Mouse (Mus musculus) left cerebral cortex, postnatal 25 days (tissue): ENCODE data around the gene Sik2. TPM values are rescaled to one million over a fixed set of nuclear protein-coding genes. Genes with fewer than 3 reads are reported as not detected.
A peak's percentile ranks its signal among the peaks of the same experiment; 100 is the strongest.

Source experiments
- DNase-seq, 2 experiments: peaks; one replicate each; pipeline ENCODE4 v3.0.0; 2022; ENCODE audit warnings: low spot score in 2 of 2, mixed read lengths in 1 of 2
- intact Hi-C: fragments of 180-260 bp; cut with DNase I; formaldehyde crosslinking; loops from one replicate; pipeline ENCODE4 v1.15.1; 2025
- total RNA-seq, 2 experiments: library from RNA; stranded (reverse); gene quantifications; 2 replicates each; pipeline ENCODE4 v1.2.3; 2021

The Sik2 gene
- 10 to 100 TPM; 51.5 to 56.2 TPM for total RNA-seq

- intact Hi-C loops = loop anchor here (1.0 to 5.0 kb wide), 5 partner anchors 50 to 207 kb away; no protein-coding TSS in a partner anchor
- DNase-seq = peak; percentile 85 to 87
Measured at GRCm38 (mm10) chr9:51008841-51009655, at the start of gene Sik2. Gene Sik2 (minus strand): TSS chr9:51009073.

DNA sequence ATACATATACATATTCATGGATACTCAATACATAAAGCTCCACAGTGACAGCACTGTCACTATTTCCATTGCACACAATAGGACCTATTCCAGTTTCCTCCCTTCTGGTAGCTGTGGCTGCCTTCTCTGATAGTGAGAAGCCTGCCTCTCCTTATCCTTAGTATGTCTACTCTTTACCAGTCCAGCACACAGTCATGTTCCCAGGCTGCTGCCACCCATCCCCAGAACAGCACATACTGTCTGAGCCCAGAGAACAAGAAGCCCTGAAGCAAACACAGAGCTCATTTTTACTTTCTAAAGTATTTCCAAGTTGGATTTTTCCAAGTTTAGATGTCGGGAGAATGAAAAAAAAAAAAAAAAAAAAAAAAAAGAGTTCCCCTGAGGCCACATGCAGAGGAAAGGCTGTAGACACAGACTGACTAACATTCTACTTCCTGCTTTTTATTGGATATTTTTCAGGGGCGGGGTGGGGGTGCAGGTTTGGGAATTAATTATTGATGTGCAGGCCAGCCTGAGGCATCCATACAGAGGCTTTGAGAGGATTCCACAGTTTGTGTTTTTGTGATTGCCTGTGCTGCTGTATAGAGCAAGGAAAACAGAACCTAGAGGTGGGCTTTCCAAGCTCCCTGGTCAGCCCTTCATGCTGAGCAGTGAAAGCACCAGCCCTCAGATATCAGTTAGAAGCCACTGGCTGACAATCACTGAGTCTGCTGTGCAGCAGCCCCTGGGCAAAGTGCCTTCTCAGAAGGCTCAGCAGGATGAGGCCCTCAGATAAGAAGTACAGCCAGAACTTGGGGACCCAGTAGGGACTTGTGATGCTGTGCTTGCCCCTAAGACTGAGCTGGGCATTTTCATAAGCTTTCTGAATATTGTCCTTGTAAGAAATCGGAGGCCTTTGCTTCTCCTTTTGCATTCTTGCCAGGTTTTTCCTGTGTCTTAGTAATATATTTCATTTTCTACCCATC is 47.8 kb upstream of the Sik2 start:
- peak in 1 of 2 experiments; percentile 39 for DNase-seq
- intact Hi-C loops = no loop called here

- intact Hi-C loops = loop anchor here (5.0 kb wide), 2 partner anchors 205 to 250 kb away; partner anchors contain the start of gene Ppp2r1b
- peak in 1 of 2 experiments; percentile 23 for DNase-seq
Measured at GRCm38 (mm10) chr9:51052180-51052579, 43.3 kb upstream of the Sik2 start.

- DNase-seq = peak in 1 of 2 experiments; percentile 28
- intact Hi-C loops = no loop called here
Measured at GRCm38 (mm10) chr9:51042136-51042535, 33.3 kb upstream of the Sik2 start.

GRCm38 (mm10) chr9:51041491-51041980 is 32.7 kb upstream of the Sik2 start:
- DNase-seq = no peak

GRCm38 (mm10) chr9:51032785-51033529 is 24.1 kb upstream of the Sik2 start:
- intact Hi-C loops = no loop called here
- no peak for DNase-seq

More at GRCm38 (mm10) chr9:51041491-51041980, 32.7 kb upstream of the Sik2 start:
- intact Hi-C loops = no loop called here

- intact Hi-C loops = no loop called here
- no peak for DNase-seq
Measured at GRCm38 (mm10) chr9:51032291-51032690, 23.4 kb upstream of the Sik2 start.

GRCm38 (mm10) chr9:51031603-51032002 is 22.7 kb upstream of the Sik2 start:
- intact Hi-C loops = no loop called here
- no peak for DNase-seq

DNA sequence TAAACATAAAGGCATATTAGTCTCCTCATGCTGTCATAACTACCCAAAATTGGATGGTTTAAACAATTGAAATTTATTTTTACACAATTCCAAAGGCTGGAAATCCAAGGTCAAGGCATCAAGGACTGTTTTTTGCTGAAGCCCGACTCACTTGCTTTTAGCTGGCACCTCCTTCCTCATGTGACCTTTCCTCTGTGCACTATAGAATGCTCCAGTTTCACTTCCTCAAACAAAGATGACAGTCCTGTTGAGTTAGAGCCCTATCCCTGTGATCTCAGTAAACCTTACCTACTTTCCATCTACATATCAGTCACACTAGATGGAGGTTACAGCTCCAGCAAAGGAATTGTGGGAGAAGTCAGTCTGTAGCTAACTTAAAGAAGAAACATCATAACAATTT is 21.3 kb upstream of the Sik2 start:
- DNase-seq = no peak
- intact Hi-C loops = no loop called here

- DNase-seq = no peak
- intact Hi-C loops = no loop called here
Measured at GRCm38 (mm10) chr9:51026952-51027351, 18.1 kb upstream of the Sik2 start.

GRCm38 (mm10) chr9:51021123-51021795 is 12.4 kb upstream of the Sik2 start:
- no peak for DNase-seq
- intact Hi-C loops = no loop called here

GRCm38 (mm10) chr9:51020351-51020750 is 11.5 kb upstream of the Sik2 start:
- DNase-seq = no peak
- intact Hi-C loops = no loop called here

GRCm38 (mm10) chr9:51019670-51020069 is 10.8 kb upstream of the Sik2 start:
- no peak for DNase-seq
- intact Hi-C loops = no loop called here

DNA sequence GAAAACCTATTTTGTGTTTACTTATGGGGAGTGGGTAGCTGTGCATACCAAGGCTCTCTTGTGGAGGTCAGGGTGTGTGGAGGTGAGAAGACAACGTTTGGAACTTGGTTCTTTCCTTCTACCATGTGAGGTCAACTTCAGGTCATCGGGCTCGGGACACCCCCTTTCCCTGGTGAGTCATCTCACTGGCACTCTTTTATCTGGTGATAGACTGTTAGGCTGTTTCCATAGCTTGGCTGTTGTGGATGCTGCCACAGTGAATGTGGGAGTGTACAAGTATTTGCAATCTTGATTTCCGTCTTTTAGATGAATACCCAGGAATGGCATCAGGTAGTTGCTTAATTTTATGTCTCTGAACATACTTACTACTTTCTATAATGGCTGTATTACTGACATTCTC is 6.9 kb upstream of the Sik2 start:
- intact Hi-C loops = no loop called here
- DNase-seq = no peak

DNA sequence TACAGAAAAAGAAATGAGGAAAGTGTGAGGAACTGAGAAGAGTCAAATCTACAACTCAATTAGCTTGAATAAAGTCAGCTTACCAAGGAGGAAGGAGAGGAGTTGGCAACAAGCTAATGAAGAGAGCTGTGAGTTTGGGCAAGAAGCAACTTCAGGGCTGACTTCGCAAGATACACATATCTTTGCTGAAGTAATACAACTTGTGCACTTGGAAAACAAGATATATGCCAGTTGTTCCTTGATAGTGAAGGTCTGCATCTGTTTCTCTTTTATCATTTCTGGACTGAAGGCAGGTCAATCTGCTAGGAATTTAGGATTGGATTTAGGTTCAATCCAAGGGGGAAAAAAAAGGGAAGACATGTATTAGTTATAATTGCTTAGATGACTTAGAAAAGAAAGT is 4.8 kb upstream of the Sik2 start:
- DNase-seq = no peak
- intact Hi-C loops = loop anchor here (5.0 kb wide), 1 partner anchor 124 kb away; no protein-coding TSS in a partner anchor

GRCm38 (mm10) chr9:51009656-51009950 is 730 bp upstream of the Sik2 start:
- intact Hi-C loops = loop anchor here (1.0 to 5.0 kb wide), 5 partner anchors 50 to 207 kb away; no protein-coding TSS in a partner anchor
- no peak for DNase-seq

DNA sequence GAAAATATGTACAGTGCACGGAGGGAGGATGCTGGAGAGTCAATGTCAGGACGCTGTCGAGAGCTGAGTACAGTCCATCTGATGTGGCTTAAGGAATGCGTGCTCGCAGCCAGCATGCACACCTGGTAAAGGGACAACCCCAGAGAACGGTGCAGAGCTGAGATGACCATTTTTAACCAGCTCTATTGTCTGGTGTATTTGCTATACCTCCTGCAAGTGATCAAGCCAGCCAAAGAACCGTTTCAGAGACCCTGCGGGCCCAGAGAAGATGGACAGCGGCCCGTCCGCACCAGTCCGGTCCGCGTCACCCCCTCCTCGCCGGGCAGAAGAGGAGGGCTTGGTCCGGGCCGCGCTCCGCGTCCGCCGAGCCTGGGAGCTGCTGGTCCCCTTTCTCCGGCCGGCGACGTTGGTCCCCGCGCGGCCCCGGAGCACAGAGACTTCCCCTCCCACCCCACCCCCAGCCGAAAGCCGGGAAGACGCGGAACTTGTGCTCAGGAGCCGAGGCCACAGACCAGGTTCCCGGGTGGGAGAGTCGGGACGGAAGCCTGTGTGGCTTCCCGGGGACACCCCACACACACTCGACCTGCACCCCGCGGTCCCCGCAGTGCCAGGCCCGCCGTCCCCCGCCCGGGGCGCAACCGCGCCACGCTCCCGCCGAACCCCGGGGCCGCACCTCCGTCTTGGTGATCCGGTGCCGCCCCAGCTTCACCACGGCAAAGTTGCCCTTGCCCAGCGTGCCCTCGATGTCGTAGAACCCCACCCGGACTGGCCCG is 619 bp downstream of the Sik2 start:
- intact Hi-C loops = loop anchor here (2.0 to 5.0 kb wide), 3 partner anchors 116 to 206 kb away; no protein-coding TSS in a partner anchor
- DNase-seq = peak in 1 of 2 experiments; percentile 29

DNA sequence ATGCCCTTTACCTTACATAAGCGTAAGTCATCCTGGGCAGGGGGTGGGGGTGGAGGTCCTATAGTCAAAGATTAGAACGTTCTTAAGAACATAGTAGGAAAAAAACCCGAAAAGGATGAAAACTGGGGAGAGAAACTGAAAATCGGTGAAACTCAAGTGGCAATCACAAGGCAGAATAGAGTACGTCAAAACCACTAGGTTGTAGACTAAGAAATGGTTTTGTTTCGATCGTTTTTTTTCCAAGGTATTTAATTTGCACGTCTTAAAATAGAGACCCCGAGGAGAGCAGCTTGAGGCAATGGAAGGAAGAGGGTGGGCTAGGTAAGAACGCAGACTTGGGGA is 1.2 kb downstream of the Sik2 start:
- no peak for DNase-seq
- intact Hi-C loops = loop anchor here (2.0 to 5.0 kb wide), 3 partner anchors 115 to 205 kb away; no protein-coding TSS in a partner anchor
